Mouse (Mus musculus) granulocyte monocyte progenitor cell, adult 5-6 weeks (primary cell): ENCODE measurements around the gene Spryd4. TPM values are rescaled to one million over a fixed set of nuclear protein-coding genes. Genes with fewer than 3 reads are reported as not detected.
"Not testable (repeated sequence)": the region's sequence is repeated elsewhere in the genome, so short reads cannot be mapped to it uniquely, and the experiment has no call there.

Source experiments
- ATAC-seq: replicated peaks from 2 replicates; pipeline ENCODE4 v1.8.0; 2016; ENCODE audit warnings: mild to moderate bottlenecking, moderate TSS enrichment, inconsistent platforms; ENCODE audit not compliant: poor library complexity, severe bottlenecking
- total RNA-seq, 2 experiments: library from RNA; stranded (forward) in 1 of 2; stranded (reverse) in 1 of 2; fragments of 200-712, 200-1000 nt in 1 of 2; fragments of >200 nt in 1 of 2; fragmentation: Nextera tagmentation in 1 of 2; gene quantifications; 2 replicates each; pipeline ENCODE4 v1.2.3; 2014 to 2017

The Spryd4 gene
- total RNA-seq, 2 experiments from 2014 or later = 9.7 to 16.3 TPM

GRCm38 (mm10) chr10:128227592-128227991 lies 16.0 kb upstream of the Spryd4 start:
- ATAC-seq = no peak

- ATAC-seq = no peak
These were observed 13.9 kb upstream of the Spryd4 start, which contains the start of gene Mip for GRCm38 (mm10) chr10:128225538-128225937. Mip (plus strand) TSS chr10:128225838.

GRCm38 (mm10) chr10:128225064-128225463 lies 13.5 kb upstream of the Spryd4 start:
- ATAC-seq = no peak

GRCm38 (mm10) chr10:128221533-128222286 lies 10.1 kb upstream of the Spryd4 start:
- no peak for ATAC-seq

- ATAC-seq = no peak
These were observed 6.9 kb upstream of the Spryd4 start for GRCm38 (mm10) chr10:128218387-128219117.

GRCm38 (mm10) chr10:128214981-128215380 lies 3.4 kb upstream of the Spryd4 start:
- no peak for ATAC-seq

GRCm38 (mm10) chr10:128214112-128214511 lies 2.5 kb upstream of the Spryd4 start:
- ATAC-seq = not testable (repeated sequence)

GRCm38 (mm10) chr10:128212871-128213323 lies 1.3 kb upstream of the Spryd4 start:
- peak; percentile 60 for ATAC-seq

GRCm38 (mm10) chr10:128212148-128212547 lies 541 bp upstream of the Spryd4 start:
- no peak for ATAC-seq

- peak; percentile 58 for ATAC-seq
These were observed 653 bp downstream of the Spryd4 start for GRCm38 (mm10) chr10:128210954-128211353.

GRCm38 (mm10) chr10:128210131-128210530 lies 1.5 kb downstream of the Spryd4 start:
- no peak for ATAC-seq

GRCm38 (mm10) chr10:128209311-128210009 lies 2.1 kb downstream of the Spryd4 start:
- no peak for ATAC-seq

GRCm38 (mm10) chr10:128208326-128208725 lies 3.3 kb downstream of the Spryd4 start:
- ATAC-seq = no peak

GRCm38 (mm10) chr10:128204941-128205340 lies 6.7 kb downstream of the Spryd4 start:
- no peak for ATAC-seq

- no peak for ATAC-seq
These were observed 9.8 kb downstream of the Spryd4 start for GRCm38 (mm10) chr10:128201856-128202255.

GRCm38 (mm10) chr10:128194551-128195461 lies 16.8 kb downstream of the Spryd4 start:
- peak; percentile 55 for ATAC-seq

GRCm38 (mm10) chr10:128194024-128194550 lies 17.5 kb downstream of the Spryd4 start, which contains the start of gene Gls2:
Gls2 (plus strand) TSS chr10:128194457.
- ATAC-seq = peak; percentile 98

GRCm38 (mm10) chr10:128193113-128193512 lies 18.5 kb downstream of the Spryd4 start:
- ATAC-seq = no peak

GRCm38 (mm10) chr10:128192030-128192766 lies 19.4 kb downstream of the Spryd4 start:
- ATAC-seq = not testable (repeated sequence)
